13 mouse cellular contexts compared by ENCODE assay signal in the genomic region with DNA sequence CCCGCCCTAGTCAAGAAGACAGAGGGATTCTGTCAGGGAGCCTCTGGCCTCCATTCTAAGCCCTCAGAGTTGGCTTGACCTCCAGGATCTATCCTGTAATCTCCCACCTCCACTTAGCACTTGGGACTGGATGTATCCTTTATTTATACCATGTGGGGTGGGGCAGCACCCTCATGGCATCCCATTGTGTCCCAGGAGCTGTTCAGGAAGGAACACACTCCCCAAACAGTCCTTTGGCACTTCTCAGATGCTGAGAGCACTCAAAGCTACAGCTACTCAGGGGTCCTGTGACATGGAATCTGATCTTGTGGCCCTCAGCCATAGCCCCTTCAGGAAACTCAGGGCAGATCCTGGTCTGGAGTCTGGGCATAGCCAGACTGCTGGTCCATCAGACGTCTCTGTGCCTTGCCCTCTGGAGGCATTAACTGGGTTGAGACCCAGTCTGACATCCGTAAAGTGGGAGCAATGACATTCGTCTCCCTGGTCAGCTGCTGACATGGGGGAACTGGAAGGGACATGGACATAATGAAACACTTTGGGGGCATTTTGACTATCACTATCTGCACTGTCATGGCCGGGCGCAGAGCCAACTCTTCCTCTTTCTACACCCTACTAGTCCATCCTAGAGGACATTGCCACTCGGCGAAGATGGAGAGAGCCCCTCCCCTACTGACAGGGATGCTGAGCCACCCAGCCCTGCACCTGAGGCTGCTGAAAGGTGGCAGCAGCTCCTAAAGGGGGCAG. TPM values are rescaled to one million over a fixed set of nuclear protein-coding genes. Genes with fewer than 3 reads are reported as not detected.
DNase-seq lines count a peak whose midpoint lies in the region; ATAC-seq and TF ChIP-seq lines count a peak whose summit lies in the region.
"Had no signal": no experiment of that assay in that cellular context is flagged by ENCODE, and none has a peak within 500 bp of the region (broad histone marks: within the 10 kb centered on the region; RNA-seq: fewer than 3 reads in every experiment).

No protein-coding gene starts in this region.

- TF ChIP-seq CTCF in E14TG2a.4 (conservative IDR thresholded peaks at IDR 0.05; ENCODE audit: low read length): no peak

- ATAC-seq in hindbrain, embryonic 12.5 days (ENCODE audit: low FRiP score): no peak
- ATAC-seq in hindbrain, embryonic 16.5 days: no peak

- no peaks in the 10 kb centered on the region for H3K27me3 ChIP-seq in hindbrain, embryonic 12.5 days
- no peaks in the 10 kb centered on the region for H3K27me3 ChIP-seq in hindbrain, embryonic 16.5 days (replicated peaks; ENCODE audit: control insufficient read depth, insufficient read depth, low read length)
- peaks cover 4% of the 10 kb centered on the region; the same call in 1 of the 2 replicates for H3K27me3 ChIP-seq in E14TG2a.4 (ENCODE audit: insufficient read depth, low read length)
- H3K27me3 ChIP-seq: heart, embryonic 12.5 days had no signal

- DNase-seq in cerebellum, postnatal 10 days: peak; percentile 44 to 55
- peak; percentile 66 for DNase-seq in lung, postnatal 10 days
- DNase-seq in urinary bladder, postnatal 10 days (ENCODE audit: low spot score): no peak
- no peak for DNase-seq in T-cell, adult 2 months (ENCODE audit: low spot score)
- DNase-seq in adrenal gland, postnatal 36 days: no peak
- DNase-seq: right cerebral cortex, postnatal 14 days had no signal

- no peaks in the 10 kb centered on the region for H3K9me3 ChIP-seq in hindbrain, embryonic 12.5 days (replicated peaks)
- no peaks in the 10 kb centered on the region for H3K9me3 ChIP-seq in hindbrain, embryonic 16.5 days (ENCODE audit: control insufficient read depth, low read length)
- no peaks in the 10 kb centered on the region for H3K9me3 ChIP-seq in E14TG2a.4 (ENCODE audit: low read length)
- H3K9me3 ChIP-seq: heart, embryonic 12.5 days; limb, embryonic 12.5 days had no signal

- no peaks in the 10 kb centered on the region for H3K36me3 ChIP-seq in hindbrain, embryonic 12.5 days
- H3K36me3 ChIP-seq in hindbrain, embryonic 16.5 days (ENCODE audit: control insufficient read depth, insufficient read depth, low read length): no peaks in the 10 kb centered on the region
- H3K36me3 ChIP-seq in E14TG2a.4 (ENCODE audit: insufficient read depth, low read length): no peaks in the 10 kb centered on the region
- H3K36me3 ChIP-seq: heart, embryonic 12.5 days; limb, embryonic 12.5 days had no signal

- peaks cover 50% of the 10 kb centered on the region for H3K4me1 ChIP-seq in hindbrain, embryonic 12.5 days
- H3K4me1 ChIP-seq in hindbrain, embryonic 16.5 days (ENCODE audit: control insufficient read depth, insufficient read depth, low read depth, low read length): peaks cover 36% of the 10 kb centered on the region
- peaks cover 64% of the 10 kb centered on the region for H3K4me1 ChIP-seq in E14TG2a.4 (replicated peaks; ENCODE audit: low read depth, low read length)

- no peak overlapping the region for H3K9ac ChIP-seq in hindbrain, embryonic 12.5 days
- H3K9ac ChIP-seq in hindbrain, embryonic 16.5 days (ENCODE audit: low read depth, low read length): no peak overlapping the region
- H3K9ac ChIP-seq: heart, embryonic 12.5 days; limb, embryonic 12.5 days had no signal

- peak overlapping the region; percentile 92 for H3K27ac ChIP-seq in hindbrain, embryonic 12.5 days
- no peak overlapping the region for H3K27ac ChIP-seq in hindbrain, embryonic 16.5 days (ENCODE audit: low read depth, low read length)
- H3K27ac ChIP-seq: kidney, postnatal 0 days; limb, embryonic 12.5 days had no signal

- H3K4me2 ChIP-seq in hindbrain, embryonic 12.5 days (replicated peaks): no peak overlapping the region; the same call in 1 of the 2 replicates
- no peak overlapping the region for H3K4me2 ChIP-seq in hindbrain, embryonic 16.5 days (ENCODE audit: low read length)

- 67% methylated on average over 8 of the region's 8 CpGs for WGBS in hindbrain, embryonic 12.5 days
- 64% methylated on average over 7 of the region's 8 CpGs for WGBS in hindbrain, embryonic 16.5 days

- H3K4me3 ChIP-seq in hindbrain, embryonic 12.5 days: no peak overlapping the region
- H3K4me3 ChIP-seq in hindbrain, embryonic 16.5 days (ENCODE audit: low read length): no peak overlapping the region
- H3K4me3 ChIP-seq in E14TG2a.4 (replicated peaks; ENCODE audit: low read length): peak overlapping the region; percentile 11
- H3K4me3 ChIP-seq: heart, embryonic 12.5 days; limb, embryonic 12.5 days had no signal

RNA-seq across cellular contexts. Expression of a gene that starts 2.2 kb away (rescaled TPM):
- 52.2 and 53.8 TPM in 2 replicates for polyA plus RNA-seq in hindbrain, embryonic 12.5 days (2016; fragmentation: Nextera tagmentation; extraction: Ambion mirVana)
- polyA plus RNA-seq in hindbrain, embryonic 16.5 days (2015; fragmentation: Nextera tagmentation; extraction: Ambion mirVana): 70.5 and 72.8 TPM in 2 replicates
- total RNA-seq in adrenal gland, postnatal 36 days (2021): 10 to 100 TPM; 37.8 to 44.3 TPM

RNA-seq across cellular contexts. Expression of a gene that starts 12.6 kb away (rescaled TPM):
- polyA plus RNA-seq in hindbrain, embryonic 12.5 days (2016; fragmentation: Nextera tagmentation; extraction: Ambion mirVana): 4.1 and 4.2 TPM in 2 replicates
- 2.1 and 2.7 TPM in 2 replicates for polyA plus RNA-seq in hindbrain, embryonic 16.5 days (2015; fragmentation: Nextera tagmentation; extraction: Ambion mirVana)
- total RNA-seq in adrenal gland, postnatal 36 days (2021): under 1 TPM in 1 of 2 experiments, not detected in 1; 0.13 TPM
- total RNA-seq: adrenal gland, adult 2 months had no signal
- polyA plus RNA-seq: heart, embryonic 12.5 days; kidney, postnatal 0 days had no signal

RNA-seq across cellular contexts. Expression of a gene that starts 46.5 kb away (rescaled TPM):
- 30.0 and 31.4 TPM in 2 replicates for polyA plus RNA-seq in hindbrain, embryonic 12.5 days (2016; fragmentation: Nextera tagmentation; extraction: Ambion mirVana)
- 33.1 and 33.2 TPM in 2 replicates for polyA plus RNA-seq in hindbrain, embryonic 16.5 days (2015; fragmentation: Nextera tagmentation; extraction: Ambion mirVana)
- 10 to 100 TPM; 15.9 to 17.4 TPM for total RNA-seq in adrenal gland, postnatal 36 days (2021)

RNA-seq across cellular contexts. Expression of a gene that starts 54.4 kb away (rescaled TPM):
- polyA plus RNA-seq in hindbrain, embryonic 12.5 days (2016; fragmentation: Nextera tagmentation; extraction: Ambion mirVana): 198 and 200 TPM in 2 replicates
- 193 and 201 TPM in 2 replicates for polyA plus RNA-seq in hindbrain, embryonic 16.5 days (2015; fragmentation: Nextera tagmentation; extraction: Ambion mirVana)
- 100 to 1,000 TPM; 148 to 182 TPM for total RNA-seq in adrenal gland, postnatal 36 days (2021)

Comparison
In these comparisons a context has a peak if more than half of its experiments do, and no peak if none do; other contexts are left out.
1. DNase-seq: peak in cerebellum, postnatal 10 days (2 of 2) and lung, postnatal 10 days (single experiment); none in urinary bladder, postnatal 10 days (single experiment), T-cell, adult 2 months (single experiment) and adrenal gland, postnatal 36 days (0 of 2).